Mouse (Mus musculus): Measurements from ENCODE around the gene Tead2.
"Not testable (repeated sequence)": the region's sequence is repeated elsewhere in the genome, so short reads cannot be mapped to it uniquely, and the experiment has no call there.

The Tead2 gene

DNA sequence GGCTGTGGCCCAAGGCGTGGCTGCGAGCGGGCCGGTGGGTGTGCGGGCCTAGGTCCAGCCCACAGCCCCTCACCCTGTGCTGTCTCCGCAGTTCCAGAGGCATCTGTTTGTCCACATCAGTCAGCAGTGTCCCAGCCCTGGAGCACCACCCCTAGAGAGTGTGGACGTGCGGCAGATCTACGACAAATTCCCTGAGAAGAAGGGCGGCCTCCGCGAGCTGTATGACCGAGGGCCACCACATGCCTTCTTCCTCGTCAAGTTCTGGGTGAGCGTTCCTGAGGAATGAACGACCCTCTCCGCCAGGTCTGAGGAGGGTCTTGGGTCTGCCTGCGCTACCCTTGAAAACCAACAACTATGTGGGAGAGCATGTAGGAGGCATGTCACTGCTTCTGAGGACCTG lies 13.0 kb downstream of the Tead2 start:
- no peak for DNase-seq (ENCODE audit: low read depth, low spot score)

- no peak for DNase-seq (ENCODE audit: low read depth, low spot score)
Measured at GRCm38 (mm10) chr7:45229046-45229445, 13.5 kb downstream of the Tead2 start.

DNA sequence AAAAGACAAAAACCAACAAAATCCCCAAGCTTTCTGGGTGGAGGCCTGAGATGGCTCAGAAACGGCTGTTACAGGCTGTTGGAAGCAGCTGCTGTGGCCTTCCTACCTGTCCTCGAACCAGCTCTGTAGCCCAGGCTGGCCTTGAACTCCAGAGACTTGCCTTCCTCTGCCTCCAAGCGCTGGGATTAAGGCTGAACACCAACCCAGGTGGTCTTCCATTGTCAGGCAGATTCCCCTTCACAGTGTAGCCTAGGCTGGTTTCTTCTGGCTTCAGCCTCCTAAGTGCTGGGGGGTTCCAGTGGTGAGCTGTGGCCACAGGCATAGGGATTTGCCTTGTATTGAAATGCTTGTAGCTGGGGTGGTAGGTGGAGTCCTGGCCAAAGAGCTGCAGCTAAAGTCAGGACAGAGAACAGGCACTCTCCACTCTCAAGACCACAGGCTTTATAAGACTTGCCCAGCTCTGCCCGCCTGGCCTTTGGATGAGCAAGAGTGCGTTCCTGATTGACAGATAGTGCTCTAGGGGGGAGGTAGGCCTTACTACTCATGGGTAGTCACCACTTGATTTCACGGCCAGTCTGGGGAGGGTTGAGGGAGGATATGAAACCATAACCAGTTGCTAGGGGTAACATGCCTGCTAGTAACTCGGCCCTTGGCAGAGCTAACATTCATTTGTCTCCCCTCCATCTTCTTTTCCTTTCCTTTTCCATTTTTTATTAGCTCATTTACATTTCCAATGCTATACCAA lies 14.1 kb downstream of the Tead2 start:
- DNase-seq (ENCODE audit: low read depth, low spot score), result no peak

DNA sequence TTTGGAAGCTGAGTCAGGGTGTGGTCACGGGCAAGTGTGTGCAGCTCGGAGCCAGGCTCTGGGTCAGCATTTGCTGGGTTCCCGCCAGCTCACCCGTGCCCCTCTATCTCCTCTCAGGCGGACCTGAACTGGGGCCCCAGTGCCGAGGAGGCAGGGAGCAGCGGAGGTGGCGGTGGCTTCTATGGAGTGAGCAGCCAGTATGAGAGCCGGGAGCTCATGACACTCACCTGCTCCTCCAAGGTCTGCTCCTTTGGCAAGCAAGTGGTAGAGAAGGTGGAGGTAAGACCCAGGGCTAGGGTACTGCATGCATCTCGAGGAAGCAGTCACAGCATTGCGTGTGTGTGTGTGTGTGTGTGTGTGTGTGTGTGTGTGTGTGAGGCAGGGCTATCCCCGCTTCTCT lies 15.6 kb downstream of the Tead2 start:
- no peak for DNase-seq (ENCODE audit: low read depth, low spot score)

GRCm38 (mm10) chr7:45231941-45232340 lies 16.4 kb downstream of the Tead2 start:
- no peak for DNase-seq (ENCODE audit: low read depth, low spot score)

GRCm38 (mm10) chr7:45232716-45233465 lies 17.3 kb downstream of the Tead2 start:
- DNase-seq (ENCODE audit: low read depth, low spot score), result no peak

DNA sequence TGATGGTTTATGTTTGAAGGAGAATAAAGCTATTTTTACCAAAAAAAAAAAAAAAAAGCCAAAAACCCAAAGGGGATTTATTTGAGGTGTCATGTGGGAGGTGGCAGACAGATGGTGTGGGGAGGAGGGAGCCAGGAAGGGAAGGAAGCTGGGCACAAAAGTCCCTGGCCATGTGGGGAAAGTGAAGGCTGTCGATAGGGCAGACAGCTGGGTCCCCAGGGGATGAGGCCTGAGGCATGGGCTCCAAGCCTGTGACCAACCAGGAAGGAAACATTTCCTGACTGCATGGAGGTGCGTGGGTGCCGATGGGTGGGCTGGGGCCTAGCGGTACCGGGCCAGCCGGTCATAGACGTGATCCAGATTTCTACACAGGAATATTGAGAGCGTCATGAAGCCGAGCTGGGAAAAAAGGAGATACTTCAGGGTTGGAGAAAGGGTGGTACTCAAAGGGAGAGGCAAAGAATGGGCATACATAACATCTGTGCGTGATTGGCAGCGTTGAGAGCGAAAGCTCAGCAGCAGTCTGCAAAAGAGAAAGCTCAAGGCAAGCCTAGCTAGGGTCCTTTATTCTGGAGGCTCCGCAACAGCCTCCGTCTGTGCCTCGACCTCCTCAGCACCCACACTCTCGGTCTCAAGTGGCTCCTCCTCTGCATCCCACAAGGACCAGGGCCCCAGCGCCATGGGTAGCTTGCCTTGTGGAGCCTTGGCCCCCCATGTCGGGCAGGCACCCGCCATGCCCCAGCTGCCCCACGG lies 18.2 kb downstream of the Tead2 start:
- no peak for DNase-seq (ENCODE audit: low read depth, low spot score)

- no peak for DNase-seq (ENCODE audit: low read depth, low spot score)
Measured at GRCm38 (mm10) chr7:45234333-45234841, 18.8 kb downstream of the Tead2 start.

GRCm38 (mm10) chr7:45234922-45235571 lies 19.5 kb downstream of the Tead2 start:
- no peak for DNase-seq (ENCODE audit: low read depth, low spot score)

GRCm38 (mm10) chr7:45235656-45236180 lies 20.2 kb downstream of the Tead2 start:
- DNase-seq (ENCODE audit: low read depth, low spot score), result no peak

- DNase-seq (ENCODE audit: low read depth, low spot score), result peak; percentile 39
Measured at GRCm38 (mm10) chr7:45237747-45238699, 22.5 kb downstream of the Tead2 start.

DNA sequence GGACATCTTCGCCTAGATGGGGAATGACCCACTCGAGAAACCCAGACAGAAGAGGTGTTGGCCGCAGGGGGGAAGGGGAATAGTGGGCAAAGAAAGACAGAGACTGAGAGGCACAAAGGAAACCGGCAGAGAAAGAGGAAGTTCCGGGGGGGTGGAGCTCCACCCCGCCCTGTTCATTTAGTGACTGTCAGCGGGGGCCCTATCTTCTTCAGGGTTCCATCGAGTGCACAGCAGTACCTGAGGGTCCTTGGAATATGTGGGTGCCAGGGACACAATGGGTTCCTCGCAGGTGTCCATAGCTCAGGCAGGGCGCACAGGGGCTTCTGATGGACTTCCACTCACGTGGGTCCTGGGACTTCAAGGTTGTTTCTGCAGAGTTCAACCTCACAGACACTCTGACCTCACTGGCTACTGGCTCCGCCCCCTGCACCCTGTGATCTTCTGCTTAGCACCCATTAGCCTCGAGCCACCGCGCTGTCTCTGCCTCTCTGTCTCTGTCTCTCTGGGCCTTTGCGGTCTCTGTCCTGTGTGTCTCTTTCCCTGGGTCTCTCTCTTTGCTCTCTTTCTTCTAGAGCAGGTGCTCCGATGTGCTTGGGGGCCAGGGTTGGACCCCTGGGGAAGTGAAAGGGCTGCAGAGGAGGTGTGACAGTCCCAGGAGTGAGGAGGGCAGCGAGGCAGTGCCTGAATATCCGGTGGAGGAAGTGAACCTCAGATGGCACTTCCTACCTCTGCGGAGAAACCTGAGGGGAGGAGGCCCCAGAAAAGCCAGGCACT lies 23.4 kb downstream of the Tead2 start, which contains the start of gene Cd37:
Cd37 (minus strand) TSS at position 393 of the 774 bp plus-strand sequence.
- DNase-seq (ENCODE audit: low read depth, low spot score), result peak; percentile 91

GRCm38 (mm10) chr7:45240109-45240508 lies 24.6 kb downstream of the Tead2 start:
- no peak for DNase-seq (ENCODE audit: low read depth, low spot score)

DNA sequence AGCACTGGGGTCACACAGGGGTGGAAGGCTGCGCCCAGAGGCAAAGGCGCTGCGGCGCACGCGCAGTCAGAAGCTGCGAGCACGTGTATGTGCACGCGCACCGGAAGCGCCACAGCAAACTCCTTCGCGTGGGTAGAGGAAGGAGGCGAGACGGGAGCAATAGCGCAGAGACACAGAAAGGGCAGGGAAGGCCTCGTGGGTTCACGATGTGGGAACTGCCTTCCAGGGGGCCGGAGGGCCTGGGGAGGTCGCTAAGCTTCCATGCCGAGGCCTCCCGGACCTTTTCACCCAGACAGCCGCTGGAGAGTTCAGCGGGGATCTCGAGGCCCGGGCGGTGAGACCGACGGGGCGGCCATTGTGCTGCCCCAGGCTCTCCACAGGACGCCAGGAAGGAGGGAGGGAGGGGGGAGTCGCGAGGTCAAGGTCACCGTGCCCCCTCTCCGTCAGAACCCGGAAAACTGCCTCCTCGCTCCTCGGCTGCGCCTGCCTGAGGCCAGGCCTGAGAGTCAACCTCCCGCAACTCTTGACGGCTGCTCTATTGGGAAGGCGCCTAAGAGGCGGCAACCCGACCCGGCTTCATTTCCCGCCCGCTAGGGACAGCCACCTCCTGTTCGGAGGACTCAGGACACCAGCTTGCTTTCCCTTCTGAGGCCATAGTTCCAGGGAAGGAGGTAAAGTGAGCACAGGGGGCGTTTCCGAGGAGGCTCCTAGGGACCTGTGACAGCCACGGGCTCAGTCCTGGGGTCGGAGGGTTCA lies 25.3 kb downstream of the Tead2 start, which contains the start of gene Slc6a16:
Slc6a16 (plus strand) TSS at position 453 of the 756 bp plus-strand sequence.
- DNase-seq (ENCODE audit: low read depth, low spot score), result no peak

GRCm38 (mm10) chr7:45241389-45241749 lies 25.8 kb downstream of the Tead2 start:
- no peak for DNase-seq (ENCODE audit: low read depth, low spot score)

- no peak for DNase-seq (ENCODE audit: low read depth, low spot score)
Measured at GRCm38 (mm10) chr7:45247666-45248065, 32.1 kb downstream of the Tead2 start.

- DNase-seq (ENCODE audit: low read depth, low spot score), result no peak
Measured at GRCm38 (mm10) chr7:45253806-45254205, 38.3 kb downstream of the Tead2 start.

GRCm38 (mm10) chr7:45255822-45256221 lies 40.3 kb downstream of the Tead2 start:
- not testable (repeated sequence) for DNase-seq (ENCODE audit: low read depth, low spot score)

All from CD4-positive helper T cell, adult 2 months (primary cell).